In genomic region chr15:62249436-62249835, GRCm38 (mm10) we compare ENCODE assay signal across 18 mouse cellular contexts.
DNase-seq lines count a peak whose midpoint lies in the region; ATAC-seq and TF ChIP-seq lines count a peak whose summit lies in the region.
"Had no signal": no experiment of that assay in that cellular context is flagged by ENCODE, and none has a peak within 500 bp of the region (broad histone marks: within the 10 kb centered on the region; RNA-seq: fewer than 3 reads in every experiment).

No protein-coding gene starts in this region.

- intact Hi-C loops in left cerebral cortex, postnatal 4 days (cut with DNase I) = no loop called here

- H3K36me3 ChIP-seq in forebrain, postnatal 0 days (ENCODE audit: insufficient read depth) = no peaks in the 10 kb centered on the region
- no peaks in the 10 kb centered on the region for H3K36me3 ChIP-seq in forebrain, embryonic 16.5 days (ENCODE audit: control insufficient read depth, insufficient read depth)
- no peaks in the 10 kb centered on the region for H3K36me3 ChIP-seq in midbrain, embryonic 14.5 days (ENCODE audit: control insufficient read depth, insufficient read depth, low read length)
- no peaks in the 10 kb centered on the region for H3K36me3 ChIP-seq in midbrain, embryonic 10.5 days
- H3K36me3 ChIP-seq in CH12.LX (replicated peaks in 1 of 2; ENCODE audit: control insufficient read depth in 1 of 2, insufficient read depth in 1 of 2, low read length in 1 of 2) = peaks cover 48 to 93% of the 10 kb centered on the region in 2 experiments
- H3K36me3 ChIP-seq: forebrain, embryonic 15.5 days; heart, embryonic 12.5 days; hindbrain, embryonic 10.5 days had no signal

- 26% methylated on average over 4 of the region's 4 CpGs for WGBS in forebrain, postnatal 0 days
- WGBS in forebrain, embryonic 16.5 days = 12% methylated on average over 4 of the region's 4 CpGs
- 39% methylated on average over 4 of the region's 4 CpGs for WGBS in midbrain, embryonic 14.5 days
- 75% methylated on average over 4 of the region's 4 CpGs for WGBS in midbrain, embryonic 10.5 days

- no peaks in the 10 kb centered on the region for H3K27me3 ChIP-seq in forebrain, postnatal 0 days (ENCODE audit: insufficient read depth, low read length)
- no peaks in the 10 kb centered on the region for H3K27me3 ChIP-seq in forebrain, embryonic 16.5 days (replicated peaks; ENCODE audit: control insufficient read depth, insufficient read depth, low read length)
- no peaks in the 10 kb centered on the region for H3K27me3 ChIP-seq in midbrain, embryonic 14.5 days (ENCODE audit: control insufficient read depth, insufficient read depth, low read length)
- no peaks in the 10 kb centered on the region for H3K27me3 ChIP-seq in midbrain, embryonic 10.5 days (ENCODE audit: low read depth, poor library complexity, severe bottlenecking)
- no peaks in the 10 kb centered on the region for H3K27me3 ChIP-seq in CH12.LX (replicated peaks)
- H3K27me3 ChIP-seq: forebrain, embryonic 15.5 days; heart, embryonic 12.5 days had no signal

- TF ChIP-seq RAD21 in CH12.LX (IDR thresholded peaks at IDR 0.05; ENCODE audit: low read depth, low read length) = no peak

- no peaks in the 10 kb centered on the region for H3K4me1 ChIP-seq in forebrain, postnatal 0 days (ENCODE audit: insufficient read depth)
- H3K4me1 ChIP-seq in forebrain, embryonic 16.5 days (replicated peaks; ENCODE audit: control insufficient read depth, insufficient read depth, low read length) = peaks cover 7% of the 10 kb centered on the region
- H3K4me1 ChIP-seq in midbrain, embryonic 14.5 days (ENCODE audit: control insufficient read depth, insufficient read depth, low read length) = no peaks in the 10 kb centered on the region
- no peaks in the 10 kb centered on the region for H3K4me1 ChIP-seq in midbrain, embryonic 10.5 days
- H3K4me1 ChIP-seq in CH12.LX (ENCODE audit: control insufficient read depth in 1 of 2, insufficient read depth in 2 of 2) = peaks cover 40 to 90% of the 10 kb centered on the region in 2 experiments
- H3K4me1 ChIP-seq: embryonic facial prominence, embryonic 10.5 days; heart, embryonic 12.5 days; hindbrain, embryonic 10.5 days had no signal

- 0 out of 2 replicates have a peak, but pooled peaks have one; percentile 31 for TF ChIP-seq POLR2A in CH12.LX (IDR thresholded peaks at IDR 0.05; ENCODE audit: low read depth, low read length)

- H3K27ac ChIP-seq in forebrain, postnatal 0 days (ENCODE audit: low read depth, low read length) = no peak overlapping the region
- no peak overlapping the region for H3K27ac ChIP-seq in forebrain, embryonic 16.5 days (ENCODE audit: low read length)
- no peak overlapping the region for H3K27ac ChIP-seq in midbrain, embryonic 14.5 days (replicated peaks; ENCODE audit: low read depth, low read length)
- H3K27ac ChIP-seq in midbrain, embryonic 10.5 days (replicated peaks) = no peak overlapping the region
- peak overlapping the region; percentile 74; the same call in 1 of the 2 replicates for H3K27ac ChIP-seq in CH12.LX (ENCODE audit: insufficient read depth, low read depth)
- H3K27ac ChIP-seq: embryonic facial prominence, embryonic 10.5 days; forebrain, embryonic 15.5 days; gastrocnemius, adult 2 months; hindbrain, embryonic 10.5 days had no signal

- in situ Hi-C loops in CH12.LX (cut with MboI; ENCODE audit: low pct_ligation_motif_present, low pct_unique_long_range_greater_than_20kb, low sequenced_read_pairs) = no loop called here

- H3K4me2 ChIP-seq in forebrain, postnatal 0 days (ENCODE audit: low read depth) = no peak overlapping the region
- no peak overlapping the region for H3K4me2 ChIP-seq in forebrain, embryonic 16.5 days (ENCODE audit: low read length)
- H3K4me2 ChIP-seq in midbrain, embryonic 14.5 days (ENCODE audit: low read length) = no peak overlapping the region
- no peak overlapping the region for H3K4me2 ChIP-seq in CH12.LX (ENCODE audit: insufficient read depth, low read depth, poor library complexity, severe bottlenecking)
- H3K4me2 ChIP-seq: forebrain, embryonic 15.5 days; heart, embryonic 12.5 days had no signal

- dilution Hi-C loops in CH12.LX (cut with MboI; ENCODE audit: extremely low pct_ligation_motif_present, extremely low pct_unique_long_range_greater_than_20kb, low sequenced_read_pairs) = no loop called here

- no peak for ATAC-seq in forebrain, postnatal 0 days
- no peak for ATAC-seq in forebrain, embryonic 16.5 days
- ATAC-seq in midbrain, embryonic 14.5 days (ENCODE audit: low FRiP score, low TSS enrichment) = no peak
- ATAC-seq: forebrain, embryonic 15.5 days; inflammation-experienced regulatory T-cells, adult 6 months had no signal

- peaks cover 4% of the 10 kb centered on the region; the same call in 1 of the 2 replicates for H3K79me2 ChIP-seq in CH12.LX (replicated peaks; ENCODE audit: control insufficient read depth, extremely low read depth, insufficient read depth, poor library complexity, severe bottlenecking)

- TF ChIP-seq CTCF in forebrain, postnatal 0 days (IDR thresholded peaks at IDR 0.05; ENCODE audit: low read depth) = no peak
- no peak for TF ChIP-seq CTCF in CH12.LX (conservative IDR thresholded peaks at IDR 0.05 in 1 of 2, IDR thresholded peaks at IDR 0.05 in 1 of 2; ENCODE audit: low read depth in 2 of 2, low read length in 2 of 2)

- no peak overlapping the region for H3K9ac ChIP-seq in forebrain, postnatal 0 days
- no peak overlapping the region for H3K9ac ChIP-seq in forebrain, embryonic 16.5 days (replicated peaks; ENCODE audit: low read depth, low read length)
- no peak overlapping the region for H3K9ac ChIP-seq in midbrain, embryonic 14.5 days (replicated peaks; ENCODE audit: low read length)
- H3K9ac ChIP-seq in CH12.LX (ENCODE audit: insufficient read depth, low read depth) = no peak overlapping the region
- H3K9ac ChIP-seq: forebrain, embryonic 15.5 days; heart, embryonic 12.5 days had no signal

- no peaks in the 10 kb centered on the region for H3K9me3 ChIP-seq in forebrain, postnatal 0 days (ENCODE audit: low read length)
- no peaks in the 10 kb centered on the region for H3K9me3 ChIP-seq in forebrain, embryonic 16.5 days (ENCODE audit: control insufficient read depth, low read length)
- H3K9me3 ChIP-seq in midbrain, embryonic 14.5 days (ENCODE audit: control insufficient read depth, low read length) = no peaks in the 10 kb centered on the region
- no peaks in the 10 kb centered on the region for H3K9me3 ChIP-seq in midbrain, embryonic 10.5 days (replicated peaks)
- H3K9me3 ChIP-seq in CH12.LX (replicated peaks; ENCODE audit: low read length) = peaks cover 8% of the 10 kb centered on the region
- H3K9me3 ChIP-seq: embryonic facial prominence, embryonic 10.5 days; forebrain, embryonic 15.5 days; heart, embryonic 12.5 days; hindbrain, embryonic 10.5 days had no signal

- peak; percentile 24 for DNase-seq in forebrain, postnatal 0 days
- DNase-seq in left cerebral cortex, postnatal 4 days = peak; percentile 32
- DNase-seq in left cerebral cortex, adult 18-20 months (ENCODE audit: low spot score in 2 of 2) = no peak
- DNase-seq in midbrain, embryonic 14.5 days = peak; percentile 48
- DNase-seq in midbrain, embryonic 10.5 days (ENCODE audit: low spot score) = no peak
- no peak for DNase-seq in CH12.LX (ENCODE audit: extremely low read depth)
- DNase-seq in frontal cortex, postnatal 10 days (ENCODE audit: low spot score in 2 of 2) = no peak
- DNase-seq: adrenal gland, adult 2 months; adrenal gland, postnatal 25 days; cerebellum, adult 2 months; gastrocnemius, adult 2 months; gastrocnemius, postnatal 25 days had no signal

- no peak overlapping the region for H3K4me3 ChIP-seq in forebrain, postnatal 0 days (ENCODE audit: low read depth, low read length)
- H3K4me3 ChIP-seq in forebrain, embryonic 16.5 days (replicated peaks; ENCODE audit: low read length) = no peak overlapping the region
- no peak overlapping the region for H3K4me3 ChIP-seq in midbrain, embryonic 14.5 days (replicated peaks; ENCODE audit: low read depth, low read length)
- H3K4me3 ChIP-seq in midbrain, embryonic 10.5 days = no peak overlapping the region
- H3K4me3 ChIP-seq in CH12.LX (replicated peaks in 1 of 3; ENCODE audit: low read depth in 2 of 3, low read length in 2 of 3, poor library complexity in 1 of 3) = no peak overlapping the region
- H3K4me3 ChIP-seq: embryonic facial prominence, embryonic 10.5 days; forebrain, embryonic 15.5 days; gastrocnemius, adult 2 months; heart, embryonic 12.5 days; hindbrain, embryonic 10.5 days had no signal

- TF ChIP-seq EP300 in CH12.LX (IDR thresholded peaks at IDR 0.05; ENCODE audit: low read length) = peak; percentile 23; the same call in 1 of the 2 replicates

TF ChIP-seq in CH12.LX, 34 proteins besides CTCF, POLR2A, EP300 and RAD21 (continues in another document):
- TF ChIP-seq HCFC1 (IDR thresholded peaks at IDR 0.05; ENCODE audit: low read depth, low read length) = 0 out of 2 replicates have a peak, but pooled peaks have one; percentile 9
- peak; percentile 42; the same call in 1 of the 2 replicates for TF ChIP-seq NELFE (IDR thresholded peaks at IDR 0.05; ENCODE audit: low read depth, low read length)
- TF ChIP-seq KAT2A (IDR thresholded peaks at IDR 0.05; ENCODE audit: insufficient replicate concordance, low read length) = no peak
- no peak for TF ChIP-seq NRF1 (IDR thresholded peaks at IDR 0.05; ENCODE audit: low read depth, low read length)
- peak; percentile 22; the same call in 1 of the 2 replicates for TF ChIP-seq TCF12 (IDR thresholded peaks at IDR 0.05; ENCODE audit: low read depth, low read length)
- no peak for TF ChIP-seq ELF1 (IDR thresholded peaks at IDR 0.05; ENCODE audit: low read depth, low read length)
- 0 out of 2 replicates have a peak, but pooled peaks have one; percentile 20 for TF ChIP-seq MAZ (IDR thresholded peaks at IDR 0.05; ENCODE audit: low read depth, low read length)
- 0 out of 2 replicates have a peak, but pooled peaks have one; percentile 25 for TF ChIP-seq MAX (IDR thresholded peaks at IDR 0.05; ENCODE audit: low read length)
- no peak for TF ChIP-seq TBP (conservative IDR thresholded peaks at IDR 0.05; ENCODE audit: low read depth, low read length)
- TF ChIP-seq PAX5 (IDR thresholded peaks at IDR 0.05; ENCODE audit: low read length) = no peak
- TF ChIP-seq BHLHE40 (IDR thresholded peaks at IDR 0.05; ENCODE audit: low read depth, low read length) = no peak
- no peak for TF ChIP-seq USF1 (IDR thresholded peaks at IDR 0.05; ENCODE audit: low read depth, low read length)
- TF ChIP-seq MXI1 (IDR thresholded peaks at IDR 0.05; ENCODE audit: low read depth, low read length) = no peak
- no peak for TF ChIP-seq MEF2A (IDR thresholded peaks at IDR 0.05; ENCODE audit: borderline replicate concordance, low read depth, low read length)
- 0 out of 2 replicates have a peak, but pooled peaks have one; percentile 8 for TF ChIP-seq SMC3 (IDR thresholded peaks at IDR 0.05; ENCODE audit: low read depth, low read length)
- TF ChIP-seq ZKSCAN1 (IDR thresholded peaks at IDR 0.05; ENCODE audit: borderline replicate concordance, low read depth, low read length) = no peak
- no peak for TF ChIP-seq POLR2AphosphoS2 (IDR thresholded peaks at IDR 0.05; ENCODE audit: low read depth, low read length)
- TF ChIP-seq ZMIZ1 (IDR thresholded peaks at IDR 0.05; ENCODE audit: low read depth, low read length) = peak; percentile 46; the same call in 1 of the 2 replicates
- TF ChIP-seq JUN (IDR thresholded peaks at IDR 0.05; ENCODE audit: insufficient read depth, low read depth, low read length) = no peak

Comparison
In these comparisons a context has a peak if more than half of its experiments do, and no peak if none do; other contexts are left out.
1. DNase-seq: peak in forebrain, postnatal 0 days (single experiment), left cerebral cortex, postnatal 4 days (single experiment) and midbrain, embryonic 14.5 days (single experiment); none in left cerebral cortex, adult 18-20 months (0 of 2), midbrain, embryonic 10.5 days (single experiment), CH12.LX (single experiment) and frontal cortex, postnatal 10 days (0 of 2).